18 mouse cellular contexts compared by ENCODE assay signal in the genomic region with DNA sequence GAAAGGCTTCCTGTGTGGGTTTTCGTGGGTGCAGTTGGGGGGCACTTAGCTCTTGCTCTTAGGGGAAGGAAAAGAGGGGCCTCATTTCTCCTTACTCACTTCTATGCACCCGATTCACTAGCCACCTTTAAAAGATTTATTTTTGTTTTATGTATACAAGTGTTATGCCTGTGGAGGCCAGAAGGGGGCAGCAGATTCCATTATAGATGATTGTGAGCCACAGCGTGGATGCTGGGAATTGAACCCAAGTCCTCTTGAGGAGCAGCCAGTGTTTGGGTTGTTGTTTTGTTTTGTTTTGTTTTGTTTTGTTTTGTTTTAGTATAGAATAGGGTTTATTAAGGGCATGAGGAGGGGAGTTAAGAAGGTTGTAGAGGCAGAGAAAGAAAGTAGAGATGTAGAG.
DNase-seq lines count a peak whose midpoint lies in the region; ATAC-seq and TF ChIP-seq lines count a peak whose summit lies in the region.
"Had no signal": no experiment of that assay in that cellular context is flagged by ENCODE, and none has a peak within 500 bp of the region (broad histone marks: within the 10 kb centered on the region; RNA-seq: fewer than 3 reads in every experiment).

No protein-coding gene starts in this region.

- H3K4me1 ChIP-seq in E14TG2a.4 (replicated peaks; ENCODE audit: low read depth, low read length), result no peaks in the 10 kb centered on the region
- H3K4me1 ChIP-seq: heart, embryonic 15.5 days; hindbrain, embryonic 10.5 days; kidney, embryonic 15.5 days; liver, embryonic 15.5 days had no signal

- no peak overlapping the region for H3K27ac ChIP-seq in left cerebral cortex, adult 2 months
- H3K27ac ChIP-seq: heart, embryonic 15.5 days; hindbrain, embryonic 10.5 days; kidney, embryonic 15.5 days; liver, embryonic 15.5 days had no signal

- TF ChIP-seq CTCF in left cerebral cortex, adult 2 months (IDR thresholded peaks at IDR 0.05), result peak; percentile 42
- TF ChIP-seq CTCF in E14TG2a.4 (conservative IDR thresholded peaks at IDR 0.05; ENCODE audit: low read length), result peak; percentile 50

- H3K36me3 ChIP-seq in E14TG2a.4 (ENCODE audit: insufficient read depth, low read length), result no peaks in the 10 kb centered on the region
- H3K36me3 ChIP-seq: heart, embryonic 15.5 days; hindbrain, embryonic 10.5 days; kidney, embryonic 15.5 days; liver, embryonic 15.5 days had no signal

- intact Hi-C loops in left cerebral cortex, adult 2 months (cut with DNase I), result loop anchor here (5.0 kb wide), 1 partner anchor 179 kb away; no protein-coding TSS in a partner anchor
- intact Hi-C loops in left cerebral cortex, postnatal 4 days (cut with DNase I), result no loop called here

- DNase-seq in CD4-positive, CD25-positive, alpha-beta regulatory T cell, adult 2 months (ENCODE audit: low read depth, low spot score), result peak; percentile 21
- no peak for DNase-seq in left cerebral cortex, adult 2 months (ENCODE audit: extremely low spot score in 1 of 2, low spot score in 2 of 2)
- no peak for DNase-seq in left cerebral cortex, postnatal 4 days
- peak; percentile 7 for DNase-seq in naive thymus-derived CD4-positive, alpha-beta T cell, adult 2 months (ENCODE audit: low read depth)
- no peak for DNase-seq in right cerebral cortex, postnatal 25 days
- no peak for DNase-seq in embryo, embryonic 10 days (ENCODE audit: low spot score)
- DNase-seq: cerebellum, adult 11 months; cerebellum, postnatal 36 days; lung, postnatal 36 days; right cerebral cortex, postnatal 4 days had no signal

- H3K27me3 ChIP-seq in E14TG2a.4 (ENCODE audit: insufficient read depth, low read length), result 0 out of 2 replicates have a peak, but pooled peaks cover 2% of the 10 kb centered on the region
- H3K27me3 ChIP-seq: heart, embryonic 15.5 days; kidney, embryonic 15.5 days; liver, embryonic 15.5 days had no signal

- no peak overlapping the region for H3K4me3 ChIP-seq in left cerebral cortex, adult 2 months
- H3K4me3 ChIP-seq in E14TG2a.4 (replicated peaks; ENCODE audit: low read length), result no peak overlapping the region
- H3K4me3 ChIP-seq: erythroblast, embryonic 14.5 days; heart, embryonic 15.5 days; hindbrain, embryonic 10.5 days; kidney, embryonic 15.5 days; liver, embryonic 15.5 days had no signal

- peaks cover 16% of the 10 kb centered on the region for H3K9me3 ChIP-seq in E14TG2a.4 (ENCODE audit: low read length)
- H3K9me3 ChIP-seq: heart, embryonic 15.5 days; liver, embryonic 15.5 days had no signal

- no peak for ATAC-seq in CD4-positive, CD25-positive, alpha-beta regulatory T cell, adult 4 months
- ATAC-seq: forebrain, embryonic 14.5 days had no signal

Comparison
In these comparisons a context has a peak if more than half of its experiments do, and no peak if none do; other contexts are left out.
1. DNase-seq: peak in CD4-positive, CD25-positive, alpha-beta regulatory T cell, adult 2 months (single experiment) and naive thymus-derived CD4-positive, alpha-beta T cell, adult 2 months (single experiment); none in left cerebral cortex, adult 2 months (0 of 2), left cerebral cortex, postnatal 4 days (single experiment), right cerebral cortex, postnatal 25 days (single experiment) and embryo, embryonic 10 days (single experiment).